Mouse (Mus musculus) bone marrow, adult 2 months (tissue): ENCODE measurements around the gene Rai14.

Experiments used
- CTCF ChIP-seq: fragments of 200-500 bp; IDR thresholded peaks from 2 replicates; pipeline ENCODE4 v1.5.1; 2011; ENCODE audit warnings: low read length, control low read depth; ENCODE audit not compliant: control insufficient read depth, insufficient read depth
- POLR2A ChIP-seq: fragments of 200-500 bp; IDR thresholded peaks from 2 replicates; pipeline ENCODE4 v1.6.1; 2011; ENCODE audit warnings: low read depth, mild to moderate bottlenecking, control low read depth, low read length, borderline replicate concordance; ENCODE audit not compliant: control insufficient read depth

DNA sequence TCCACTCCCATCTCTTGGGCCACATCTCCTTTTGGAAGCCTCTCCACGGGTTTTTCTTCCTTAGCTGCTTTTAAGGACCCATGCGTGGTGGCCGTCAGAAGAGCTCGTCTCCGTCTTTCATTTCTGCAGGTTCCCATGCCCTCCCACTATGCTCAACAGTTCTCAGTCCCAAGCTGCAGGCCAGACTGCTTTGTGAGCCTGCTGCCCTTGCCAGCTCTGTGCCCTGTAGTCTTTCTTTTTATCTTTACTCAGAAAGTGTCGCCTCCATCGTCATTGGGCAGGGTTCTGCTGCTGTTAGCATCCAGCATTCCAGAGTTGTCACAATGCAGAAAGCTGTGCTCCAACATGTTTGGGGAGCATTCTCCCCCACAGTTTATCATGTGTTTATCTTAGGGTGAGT is 147.9 kb downstream of the Rai14 start:
- TF ChIP-seq POLR2A (no peak), CTCF (no peak)
